Mouse (Mus musculus) liver, embryonic 11.5 days (tissue): ENCODE results near the gene Usp28. TPM values are rescaled to one million over a fixed set of nuclear protein-coding genes. Genes with fewer than 3 reads are reported as not detected.
"Not testable (repeated sequence)": the region's sequence is repeated elsewhere in the genome, so short reads cannot be mapped to it uniquely, and the experiment has no call there.

Source experiments
- ATAC-seq: fragments of 200-750 bp; cut with Nextera tagmentation; replicated peaks from 2 replicates; pipeline ENCODE4 v1.8.0; 2017; ENCODE audit warnings: moderate number of reproducible peaks, mild to moderate bottlenecking, moderate TSS enrichment, moderate library complexity; ENCODE audit not compliant: low FRiP score
- DNase-seq: peaks from one replicate; pipeline ENCODE4 v3.0.0-alpha.2; 2017; ENCODE audit warnings: low spot score
- H3K27ac ChIP-seq: fragments of 300-500 bp; sonication (generic); 2 replicates; pipeline ENCODE4 v1.5.1; 2014; ENCODE audit warnings: mild to moderate bottlenecking, low read depth, low read length, control low read depth
- H3K27me3 ChIP-seq: fragments of 300-500 bp; sonication (generic); replicated peaks from 2 replicates; pipeline ENCODE4 v1.6.1; 2014; ENCODE audit warnings: low read length, mixed read lengths; ENCODE audit not compliant: control insufficient read depth, insufficient read depth
- H3K36me3 ChIP-seq: fragments of 300-500 bp; sonication (generic); 2 replicates; pipeline ENCODE4 v1.6.1; 2014; ENCODE audit warnings: mild to moderate bottlenecking, low read length, moderate library complexity, mixed read lengths; ENCODE audit not compliant: control insufficient read depth, insufficient read depth
- H3K4me1 ChIP-seq: fragments of 300-500 bp; sonication (generic); replicated peaks from 2 replicates; pipeline ENCODE4 v1.6.1; 2014; ENCODE audit warnings: low read length, mixed read lengths; ENCODE audit not compliant: control insufficient read depth, insufficient read depth
- H3K4me2 ChIP-seq: fragments of 300-500 bp; sonication (generic); 2 replicates; pipeline ENCODE4 v1.6.1; 2014; ENCODE audit warnings: mild to moderate bottlenecking, control low read depth, moderate library complexity
- H3K4me3 ChIP-seq: fragments of 300-500 bp; sonication (generic); 2 replicates; pipeline ENCODE4 v1.5.1; 2014; ENCODE audit warnings: low read depth, low read length, control low read depth
- H3K9ac ChIP-seq: fragments of 300-500 bp; sonication (generic); 2 replicates; pipeline ENCODE4 v1.6.1; 2014; ENCODE audit warnings: low read depth, low read length, control low read depth
- H3K9me3 ChIP-seq: fragments of 300-500 bp; sonication (generic); 2 replicates; pipeline ENCODE4 v1.6.1; 2016; ENCODE audit warnings: low read length, inconsistent platforms, mixed read lengths; ENCODE audit not compliant: control insufficient read depth
- WGBS: fragments of 180-500 bp; shearing (Covaris S2); extraction: QIAGEN DNeasy Blood & Tissue Kit; methylation state at CpG from one replicate; pipeline ENCODE4 v1.1.7; 2014; 5-methylcytosine and 5-hydroxymethylcytosine counted together
- polyA plus RNA-seq: library from polyadenylated mRNA; unstranded; fragments of >200 nt; fragmentation: Nextera tagmentation; extraction: Ambion mirVana; gene quantifications from 2 replicates; pipeline ENCODE4 v1.2.1, GENCODE M21; 2014

Usp28 gene
- polyA plus RNA-seq, 1 experiment from 2014 or later: 15.4 TPM

GRCm38 (mm10) chr9:48980371-48980770 is 4.8 kb upstream of the Usp28 start:
- DNase-seq (no peak), ATAC-seq (no peak)
- Histone ChIP-seq H3K4me1 (peaks cover 8% of the 10 kb centered on the region), H3K27ac (no peak overlapping the region), H3K4me3 (no peak overlapping the region), H3K36me3 (no peaks in the 10 kb centered on the region), H3K9me3 (no peaks in the 10 kb centered on the region), H3K4me2 (no peak overlapping the region), H3K9ac (no peak overlapping the region), H3K27me3 (no peaks in the 10 kb centered on the region)
- 74% methylated on average over 5 of the region's 5 CpGs for WGBS

GRCm38 (mm10) chr9:48980781-48981180 is 4.4 kb upstream of the Usp28 start:
- peaks cover 8% of the 10 kb centered on the region for H3K4me1 ChIP-seq
- 58% methylated on average over 3 of the region's 3 CpGs for WGBS
- H3K27me3 ChIP-seq: no peaks in the 10 kb centered on the region
- DNase-seq (no peak), ATAC-seq (no peak)
- no peaks in the 10 kb centered on the region for H3K36me3 ChIP-seq
- no peak overlapping the region for H3K9ac ChIP-seq
- no peak overlapping the region for H3K4me3 ChIP-seq
- no peak overlapping the region for H3K27ac ChIP-seq
- H3K4me2 ChIP-seq: no peak overlapping the region
- no peaks in the 10 kb centered on the region for H3K9me3 ChIP-seq

- no peak overlapping the region for H3K4me3 ChIP-seq
- ATAC-seq (no peak), DNase-seq (no peak)
- no peaks in the 10 kb centered on the region for H3K36me3 ChIP-seq
- H3K4me2 ChIP-seq: no peak overlapping the region
- H3K4me1 ChIP-seq: peaks cover 10% of the 10 kb centered on the region
- no peak overlapping the region for H3K27ac ChIP-seq
- H3K9ac ChIP-seq: no peak overlapping the region
- no peaks in the 10 kb centered on the region for H3K27me3 ChIP-seq
- no peaks in the 10 kb centered on the region for H3K9me3 ChIP-seq
These were observed 3.3 kb upstream of the Usp28 start for GRCm38 (mm10) chr9:48981827-48982226.

DNA sequence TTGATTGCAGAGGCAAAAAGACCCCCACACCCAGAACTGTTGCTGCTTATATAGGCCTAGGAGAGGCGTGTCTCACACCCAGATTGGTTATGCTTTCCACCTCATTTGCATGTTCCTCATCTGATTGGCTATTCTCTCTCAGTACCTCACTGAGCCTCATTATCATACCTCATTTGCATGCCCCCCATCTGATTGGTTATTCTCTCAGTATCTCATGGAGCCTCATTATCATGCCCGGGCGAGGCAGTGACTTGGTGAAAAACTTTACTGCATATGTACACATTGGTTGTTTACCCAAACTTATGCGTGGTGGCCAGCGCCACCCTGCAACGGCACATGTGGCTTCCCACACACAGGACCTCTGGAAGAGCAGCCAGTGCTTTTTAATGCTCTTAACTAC is 1.4 kb upstream of the Usp28 start:
- H3K4me2 ChIP-seq: peak overlapping the region; percentile 97; the same call in 1 of the 2 replicates
- not testable (repeated sequence) for H3K4me3 ChIP-seq, H3K27me3 ChIP-seq, ATAC-seq, H3K27ac ChIP-seq, H3K36me3 ChIP-seq, H3K9ac ChIP-seq, DNase-seq, H3K9me3 ChIP-seq
- WGBS: 91% methylated on average over 6 of the region's 6 CpGs
- H3K4me1 ChIP-seq: peaks cover 23% of the 10 kb centered on the region

GRCm38 (mm10) chr9:48984320-48984844 is 793 bp upstream of the Usp28 start:
- Histone ChIP-seq H3K27me3 (no peaks in the 10 kb centered on the region), H3K36me3 (no peaks in the 10 kb centered on the region), H3K4me1 (peaks cover 23% of the 10 kb centered on the region), H3K9me3 (no peaks in the 10 kb centered on the region), H3K4me2 (peak overlapping the region; percentile 97), H3K9ac (peak overlapping the region; percentile 72), H3K4me3 (peak overlapping the region; percentile 81), H3K27ac (peak overlapping the region; percentile 84)
- no peak for DNase-seq
- ATAC-seq: no peak
- WGBS: 26% methylated on average over 8 of the region's 8 CpGs

- Histone ChIP-seq H3K27ac (peak overlapping the region; percentile 58), H3K9ac (peak overlapping the region; percentile 68), H3K4me2 (peak overlapping the region; percentile 97), H3K4me1 (peaks cover 23% of the 10 kb centered on the region), H3K9me3 (no peaks in the 10 kb centered on the region), H3K27me3 (no peaks in the 10 kb centered on the region), H3K36me3 (no peaks in the 10 kb centered on the region), H3K4me3 (peak overlapping the region; percentile 81)
- ATAC-seq: no peak; the same call in 1 of the 2 replicates
- DNase-seq: no peak
- 0% methylated on average over 20 of the region's 20 CpGs for WGBS
These were observed 523 bp downstream of the Usp28 start for GRCm38 (mm10) chr9:48985708-48986088.

DNA sequence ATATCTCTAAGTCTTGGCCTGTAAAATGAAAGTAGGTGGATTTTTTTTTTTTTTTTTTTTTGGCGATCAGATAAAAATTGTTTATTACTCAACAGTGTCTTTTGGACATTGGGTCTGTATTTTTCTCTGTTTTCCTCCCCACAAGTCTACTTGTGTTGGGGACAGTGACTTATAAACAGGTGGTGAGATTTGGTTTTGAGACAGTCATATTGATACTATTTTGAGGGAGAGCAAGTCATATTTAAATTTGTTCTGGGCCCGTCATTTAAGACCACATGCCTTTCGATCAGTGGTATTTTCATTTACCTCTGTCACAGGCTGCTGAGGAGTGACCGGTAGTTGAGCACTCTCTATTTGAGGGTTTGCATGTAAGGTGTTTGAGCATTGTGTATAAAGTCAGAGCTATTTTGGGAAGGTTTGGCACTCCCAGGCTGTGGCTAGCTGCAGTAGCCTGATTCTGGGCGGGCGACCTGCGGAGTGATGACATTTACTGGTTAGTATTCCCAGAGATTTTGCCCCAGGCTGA is 1.5 kb downstream of the Usp28 start:
- peak overlapping the region; percentile 97 for H3K4me2 ChIP-seq
- H3K4me1 ChIP-seq: peaks cover 19% of the 10 kb centered on the region
- no peak overlapping the region for H3K27ac ChIP-seq
- H3K36me3 ChIP-seq: no peaks in the 10 kb centered on the region
- H3K4me3 ChIP-seq: 0 out of 2 replicates have a peak overlapping the region, but pooled peaks have one; percentile 1
- no peak overlapping the region for H3K9ac ChIP-seq
- ATAC-seq (no peak), DNase-seq (no peak)
- H3K9me3 ChIP-seq: no peaks in the 10 kb centered on the region
- WGBS: 22% methylated on average over 7 of the region's 7 CpGs
- H3K27me3 ChIP-seq: no peaks in the 10 kb centered on the region

GRCm38 (mm10) chr9:48987201-48988101 is 2.3 kb downstream of the Usp28 start:
- ATAC-seq (no peak), DNase-seq (no peak)
- Histone ChIP-seq H3K27me3 (no peaks in the 10 kb centered on the region), H3K9ac (no peak overlapping the region), H3K36me3 (no peaks in the 10 kb centered on the region), H3K4me3 (0 out of 2 replicates have a peak overlapping the region, but pooled peaks have one; percentile 1), H3K9me3 (no peaks in the 10 kb centered on the region), H3K4me1 (peaks cover 19% of the 10 kb centered on the region), H3K4me2 (peak overlapping the region; percentile 97), H3K27ac (no peak overlapping the region)
- 25% methylated on average over 12 of the region's 12 CpGs for WGBS
